Mouse (Mus musculus) lung, adult 2 months (tissue): ENCODE measurements around the gene Arhgef2.

Experiments
- CTCF ChIP-seq: fragments of 200-500 bp; IDR thresholded peaks from 2 replicates; pipeline ENCODE4 v1.5.1; 2011; ENCODE audit warnings: mild to moderate bottlenecking, low read length, control low read depth; ENCODE audit not compliant: insufficient read depth
- POLR2A ChIP-seq: fragments of 200-500 bp; IDR thresholded peaks from 2 replicates; pipeline ENCODE4 v1.6.1; 2011; ENCODE audit warnings: low read depth, mild to moderate bottlenecking, control low read depth, low read length, borderline replicate concordance; ENCODE audit errors: extremely low read depth

- no peak for TF ChIP-seq CTCF
- peak; percentile 69 for TF ChIP-seq POLR2A
Observed at GRCm38 (mm10) chr3:88620992-88621536, 15.3 kb downstream of the Arhgef2 start.
